Mouse (Mus musculus) brown adipose tissue, adult 24 weeks (tissue): ENCODE data around the gene Gpr155. TPM values are rescaled to one million over a fixed set of nuclear protein-coding genes. Genes with fewer than 3 reads are reported as not detected.

Experiments
- H3K27ac ChIP-seq: fragments of 200-500 bp; replicated peaks from 2 replicates; pipeline ENCODE4 v1.5.1; 2012; ENCODE audit warnings: low read depth, mild to moderate bottlenecking, low read length
- H3K4me1 ChIP-seq: fragments of 200-500 bp; 2 replicates; pipeline ENCODE4 v1.6.1; 2012; ENCODE audit warnings: low read length, mixed read lengths; ENCODE audit not compliant: control insufficient read depth, insufficient read depth, insufficient read length
- H3K4me3 ChIP-seq: fragments of 200-500 bp; 2 replicates; pipeline ENCODE4 v1.5.1; 2012; ENCODE audit warnings: low read depth, mild to moderate bottlenecking, low read length, moderate library complexity; ENCODE audit not compliant: insufficient read depth
- polyA plus RNA-seq: library from polyadenylated mRNA; stranded (reverse); fragments of >200 nt; gene quantifications from 2 replicates; pipeline ENCODE4 v1.2.4, GENCODE M21; 2012; ENCODE audit not compliant: missing spikeins, insufficient read depth, insufficient read length

Gene Gpr155
- polyA plus RNA-seq, 1 experiment = 3.8 TPM

GRCm38 (mm10) chr2:73401689-73402088 is 15.3 kb upstream of the Gpr155 start:
- Histone ChIP-seq H3K4me1 (no peaks in the 10 kb centered on the region), H3K27ac (no peak overlapping the region), H3K4me3 (no peak overlapping the region)

- Histone ChIP-seq H3K27ac (no peak overlapping the region), H3K4me1 (no peaks in the 10 kb centered on the region), H3K4me3 (no peak overlapping the region)
These were observed 11.1 kb upstream of the Gpr155 start for GRCm38 (mm10) chr2:73397476-73397875.

GRCm38 (mm10) chr2:73396828-73397325 is 10.5 kb upstream of the Gpr155 start:
- no peaks in the 10 kb centered on the region for H3K4me1 ChIP-seq
- no peak overlapping the region for H3K4me3 ChIP-seq
- no peak overlapping the region for H3K27ac ChIP-seq

GRCm38 (mm10) chr2:73395516-73395915 is 9.1 kb upstream of the Gpr155 start:
- H3K27ac ChIP-seq = no peak overlapping the region
- H3K4me3 ChIP-seq = no peak overlapping the region
- H3K4me1 ChIP-seq = no peaks in the 10 kb centered on the region

GRCm38 (mm10) chr2:73394476-73394875 is 8.1 kb upstream of the Gpr155 start:
- Histone ChIP-seq H3K4me1 (no peaks in the 10 kb centered on the region), H3K4me3 (no peak overlapping the region), H3K27ac (no peak overlapping the region)

GRCm38 (mm10) chr2:73392772-73393171 is 6.4 kb upstream of the Gpr155 start:
- Histone ChIP-seq H3K4me3 (no peak overlapping the region), H3K4me1 (no peaks in the 10 kb centered on the region), H3K27ac (no peak overlapping the region)

GRCm38 (mm10) chr2:73389951-73390350 is 3.6 kb upstream of the Gpr155 start:
- Histone ChIP-seq H3K4me3 (no peak overlapping the region), H3K4me1 (no peaks in the 10 kb centered on the region), H3K27ac (no peak overlapping the region)

- Histone ChIP-seq H3K4me3 (no peak overlapping the region), H3K27ac (no peak overlapping the region), H3K4me1 (no peaks in the 10 kb centered on the region)
These were observed 1.4 kb upstream of the Gpr155 start for GRCm38 (mm10) chr2:73387806-73388205.

- Histone ChIP-seq H3K4me1 (no peaks in the 10 kb centered on the region), H3K4me3 (peak overlapping the region; percentile 76), H3K27ac (no peak overlapping the region)
These were observed 574 bp downstream of the Gpr155 start for GRCm38 (mm10) chr2:73385641-73386355.

GRCm38 (mm10) chr2:73385172-73385571 is 1.2 kb downstream of the Gpr155 start:
- H3K4me1 ChIP-seq = no peaks in the 10 kb centered on the region
- H3K4me3 ChIP-seq = no peak overlapping the region
- H3K27ac ChIP-seq = no peak overlapping the region

- Histone ChIP-seq H3K4me3 (no peak overlapping the region), H3K4me1 (no peaks in the 10 kb centered on the region), H3K27ac (no peak overlapping the region)
These were observed 5.9 kb downstream of the Gpr155 start for GRCm38 (mm10) chr2:73380298-73380975.

GRCm38 (mm10) chr2:73379656-73380055 is 6.7 kb downstream of the Gpr155 start:
- Histone ChIP-seq H3K27ac (no peak overlapping the region), H3K4me1 (no peaks in the 10 kb centered on the region), H3K4me3 (no peak overlapping the region)

- Histone ChIP-seq H3K4me3 (no peak overlapping the region), H3K27ac (no peak overlapping the region), H3K4me1 (no peaks in the 10 kb centered on the region)
These were observed 8.0 kb downstream of the Gpr155 start for GRCm38 (mm10) chr2:73378326-73378725.

- Histone ChIP-seq H3K4me3 (no peak overlapping the region), H3K4me1 (no peaks in the 10 kb centered on the region), H3K27ac (peak overlapping the region; percentile 66; the same call in 1 of the 2 replicates)
These were observed 14.6 kb downstream of the Gpr155 start for GRCm38 (mm10) chr2:73371530-73372335.

- Histone ChIP-seq H3K27ac (no peak overlapping the region), H3K4me3 (no peak overlapping the region), H3K4me1 (no peaks in the 10 kb centered on the region)
These were observed 22.9 kb downstream of the Gpr155 start for GRCm38 (mm10) chr2:73363448-73363847.
